16 mouse cellular contexts compared by ENCODE assay signal in the genomic region with DNA sequence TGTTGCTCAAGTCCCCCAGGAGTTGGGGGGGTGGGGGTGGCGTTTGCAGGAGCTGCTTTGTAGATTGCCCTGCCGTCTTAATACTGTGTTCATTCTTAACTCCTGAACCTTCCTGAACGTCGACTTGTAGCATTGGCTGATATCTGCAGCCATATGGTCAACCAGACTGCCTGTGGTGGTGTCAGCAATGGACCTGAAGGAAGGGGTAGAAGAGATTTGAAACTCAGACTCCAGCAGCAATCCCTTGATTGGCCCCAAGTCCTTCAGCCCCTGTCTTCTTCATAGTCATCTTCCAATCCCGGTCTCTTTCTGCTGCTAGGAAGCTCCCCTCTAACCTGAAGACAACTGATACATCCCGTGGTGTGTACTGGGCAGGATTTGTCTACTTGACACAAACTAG.
"Had no signal": no experiment of that assay in that cellular context is flagged by ENCODE, and none has a peak within 500 bp of the region (broad histone marks: within the 10 kb centered on the region; RNA-seq: fewer than 3 reads in every experiment).

No protein-coding gene starts in this region.

- H3K27ac ChIP-seq: kidney, postnatal 0 days; layer of hippocampus, adult 2 months; limb, embryonic 12.5 days; liver, embryonic 13.5 days; lung, embryonic 15.5 days; midbrain, embryonic 12.5 days; neural tube, embryonic 13.5 days; stomach, embryonic 15.5 days had no signal

- H3K36me3 ChIP-seq: limb, embryonic 12.5 days; liver, embryonic 13.5 days; lung, embryonic 15.5 days; midbrain, embryonic 12.5 days; neural tube, embryonic 13.5 days; stomach, embryonic 15.5 days had no signal

- H3K9ac ChIP-seq: limb, embryonic 12.5 days; liver, embryonic 13.5 days; liver, postnatal 0 days; lung, embryonic 15.5 days; midbrain, embryonic 12.5 days; neural tube, embryonic 13.5 days; stomach, embryonic 15.5 days had no signal

- H3K27me3 ChIP-seq: limb, embryonic 12.5 days; liver, embryonic 13.5 days; lung, embryonic 15.5 days; midbrain, embryonic 12.5 days; neural tube, embryonic 13.5 days; stomach, embryonic 15.5 days had no signal

- DNase-seq: kidney, adult 9 months; kidney, postnatal 36 days; liver; liver, embryonic 13.5 days; liver, postnatal 0 days; right cerebral cortex, postnatal 14 days; thymus, adult 2 months; thymus, postnatal 25 days had no signal

- H3K4me1 ChIP-seq: liver, embryonic 13.5 days; lung, embryonic 15.5 days had no signal

- ATAC-seq: liver, postnatal 0 days; midbrain, embryonic 16.5 days had no signal

- H3K4me3 ChIP-seq: layer of hippocampus, adult 2 months; limb, embryonic 12.5 days; liver, embryonic 13.5 days; lung, embryonic 15.5 days; midbrain, embryonic 12.5 days; neural tube, embryonic 13.5 days; stomach, embryonic 15.5 days had no signal

- H3K9me3 ChIP-seq: limb, embryonic 12.5 days; liver, embryonic 13.5 days; lung, embryonic 15.5 days; midbrain, embryonic 12.5 days; neural tube, embryonic 13.5 days; stomach, embryonic 15.5 days had no signal

- H3K4me2 ChIP-seq: limb, embryonic 12.5 days; liver, embryonic 13.5 days; lung, embryonic 15.5 days; midbrain, embryonic 12.5 days; neural tube, embryonic 13.5 days; stomach, embryonic 15.5 days had no signal
